Mouse (Mus musculus) lung, postnatal 10 days (tissue): Measurements from ENCODE around the gene Cdh8.
A peak's percentile ranks its signal among the peaks of the same experiment; 100 is the strongest.

Source experiments
- DNase-seq: peaks from one replicate; pipeline ENCODE4 v3.0.0; 2021

Cdh8 gene

GRCm38 (mm10) chr8:99415966-99416781 is at the start of gene Cdh8:
Cdh8 (minus strand) TSS chr8:99416471.
- DNase-seq, result peak; percentile 1

DNA sequence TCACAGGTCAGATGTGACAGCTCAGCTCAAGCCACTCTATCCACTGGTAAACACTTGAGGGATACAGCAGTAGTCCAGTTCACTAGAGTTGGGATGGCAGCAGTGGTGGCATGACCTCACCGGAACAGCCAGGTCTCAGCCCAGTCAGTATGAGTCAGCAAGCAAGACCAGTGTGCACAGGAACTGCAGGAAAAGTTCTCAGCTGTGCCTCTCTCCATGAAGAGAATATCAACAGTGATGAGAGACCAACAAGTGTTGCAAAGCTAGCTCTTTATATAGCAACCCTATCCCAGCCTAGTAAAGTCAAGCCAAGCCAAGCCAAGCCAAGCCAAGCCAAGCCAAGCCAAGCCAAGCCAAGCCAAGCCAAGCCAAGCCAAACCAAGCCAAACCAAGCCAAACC is 30.2 kb upstream of the Cdh8 start:
- no peak for DNase-seq

DNA sequence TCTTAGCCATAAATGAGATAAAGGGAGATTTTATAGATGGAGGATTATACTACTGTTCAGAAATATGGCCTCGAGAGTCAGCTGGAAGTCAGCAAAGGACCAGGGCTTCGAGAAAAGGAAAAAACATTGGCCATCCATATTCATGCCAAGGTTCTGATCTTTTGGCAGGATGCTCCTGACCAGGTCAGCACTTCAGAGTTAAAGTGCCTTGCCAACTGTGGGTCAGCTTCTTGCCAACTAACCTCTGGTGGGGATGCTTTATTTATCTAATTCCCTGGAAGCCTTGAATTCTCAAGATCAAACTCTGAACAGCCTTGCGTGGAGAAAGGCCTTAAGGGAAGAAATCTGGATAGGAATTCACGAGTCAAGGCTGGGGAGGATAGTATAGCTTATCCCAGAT is 9.6 kb upstream of the Cdh8 start:
- DNase-seq, result no peak

DNA sequence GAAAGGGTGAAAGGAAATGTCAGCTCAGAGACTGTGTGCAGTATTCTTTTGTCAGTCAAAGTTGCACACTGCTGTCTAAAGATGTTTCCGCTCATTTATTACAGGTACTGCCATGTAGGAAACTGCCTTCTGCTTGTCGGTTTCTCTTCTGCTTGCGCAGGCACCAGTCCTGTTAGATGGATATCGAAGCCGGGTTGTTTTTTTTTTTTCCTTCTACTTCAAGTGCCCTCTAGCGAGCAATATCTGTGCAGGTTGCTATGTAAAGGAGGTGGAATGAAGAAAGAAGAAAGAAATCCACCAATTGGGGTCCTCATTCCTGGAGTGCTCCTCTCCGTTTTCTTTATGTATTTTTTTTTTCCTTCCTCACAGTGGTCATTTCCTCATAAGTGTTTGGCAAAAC is 5.2 kb upstream of the Cdh8 start:
- no peak for DNase-seq

DNA sequence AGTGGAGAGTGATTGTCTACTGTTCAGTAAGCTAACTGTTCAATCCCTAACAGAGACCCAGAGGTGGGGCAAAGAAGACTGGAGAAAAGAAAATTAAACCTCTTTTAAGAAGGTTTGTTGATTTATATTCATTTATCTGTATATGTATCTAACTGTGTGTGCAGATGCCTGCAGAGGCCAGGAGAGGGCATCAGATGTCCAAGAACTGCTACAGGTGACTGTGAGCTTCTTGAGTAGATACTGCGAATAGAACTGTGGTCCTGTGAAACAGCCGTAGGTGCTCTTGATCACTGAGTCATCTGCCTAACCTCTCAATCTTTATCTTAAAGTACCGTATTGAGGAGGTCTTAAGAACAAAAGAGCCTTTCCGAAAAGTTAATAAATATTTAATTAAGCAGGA is 3.5 kb upstream of the Cdh8 start:
- DNase-seq, result no peak

DNA sequence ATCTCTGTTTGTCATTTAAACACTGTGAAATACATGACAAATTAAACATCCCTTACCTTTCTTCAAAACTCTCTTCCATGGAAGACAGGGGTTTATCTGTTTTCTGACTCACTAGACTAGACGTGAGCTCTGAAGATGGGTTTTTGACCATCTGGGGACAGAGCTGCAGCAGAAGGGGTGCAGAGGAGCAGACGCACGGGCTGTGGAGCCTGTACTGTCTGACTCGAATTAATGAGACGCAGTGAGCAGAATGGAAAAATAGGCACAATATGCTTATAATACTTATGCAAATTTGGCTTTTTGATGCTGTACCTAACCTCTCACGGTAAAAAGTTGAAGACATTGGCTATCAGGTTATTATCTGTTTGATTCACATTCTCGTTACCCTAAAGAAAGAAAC is 1.2 kb upstream of the Cdh8 start:
- DNase-seq, result no peak

- peak; percentile 2 for DNase-seq
These were observed 950 bp downstream of the Cdh8 start for GRCm38 (mm10) chr8:99415076-99415965.

DNA sequence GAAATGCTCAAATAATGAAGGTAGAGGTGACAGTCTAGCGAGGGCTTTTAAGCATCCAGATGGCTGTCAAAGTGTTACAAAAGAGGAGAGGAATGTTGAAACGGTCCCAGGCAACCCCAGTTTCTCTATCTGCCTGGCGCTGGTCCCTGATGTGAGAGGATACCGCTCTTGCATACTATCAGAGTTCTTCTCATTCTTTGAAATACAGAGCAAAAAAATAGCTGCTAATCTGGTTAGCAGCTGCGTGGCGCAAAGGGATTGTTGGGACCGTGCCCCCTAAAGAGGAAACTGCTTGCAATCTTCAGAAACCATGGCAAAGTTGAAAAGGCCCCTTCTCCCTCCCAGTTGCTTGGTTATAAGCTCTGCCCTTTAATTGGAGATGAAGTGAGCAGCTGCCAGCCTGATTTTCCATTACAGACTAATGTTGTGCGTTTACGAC is 1.8 kb downstream of the Cdh8 start:
- no peak for DNase-seq

GRCm38 (mm10) chr8:99413877-99414482 is 2.3 kb downstream of the Cdh8 start:
- no peak for DNase-seq

GRCm38 (mm10) chr8:99393908-99394307 is 22.4 kb downstream of the Cdh8 start:
- no peak for DNase-seq

DNA sequence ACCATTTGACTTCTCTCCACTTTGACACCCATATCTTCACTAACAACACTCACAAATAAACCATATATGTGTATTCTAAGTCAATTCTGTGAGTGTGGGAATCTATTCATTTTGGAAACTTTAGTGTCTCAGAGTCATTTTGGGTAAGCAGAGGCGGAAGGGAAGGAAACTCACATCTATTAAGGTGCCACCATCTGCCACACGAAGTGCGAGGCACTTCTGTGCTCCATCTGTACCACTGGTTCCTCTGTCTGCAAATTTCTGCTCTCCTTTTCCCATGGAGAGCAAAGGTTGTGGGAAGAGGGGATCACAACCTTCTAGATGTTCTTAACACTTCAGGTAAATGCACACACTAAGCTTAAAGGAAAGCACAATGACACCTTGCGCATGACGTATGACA is 46.2 kb downstream of the Cdh8 start:
- no peak for DNase-seq

DNA sequence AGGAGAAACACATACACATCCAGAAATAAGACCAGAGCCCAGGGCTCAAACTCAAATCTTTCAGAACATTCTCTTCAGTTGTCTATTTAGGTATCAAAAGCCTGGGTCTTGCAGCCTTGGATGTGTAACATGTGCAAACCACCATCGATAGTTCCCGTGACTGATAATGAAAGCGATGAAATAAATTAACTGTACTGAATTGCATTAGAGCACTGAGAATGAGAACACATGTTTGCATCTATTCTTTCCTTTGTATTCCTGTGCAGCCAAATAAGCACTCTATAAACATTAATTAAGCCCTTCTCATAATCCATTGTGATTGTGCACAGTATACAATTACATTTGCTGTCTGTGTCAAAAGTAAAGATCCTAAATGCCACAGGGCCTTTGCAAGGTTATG is 47.1 kb downstream of the Cdh8 start:
- no peak for DNase-seq

- DNase-seq, result no peak
These were observed 47.8 kb downstream of the Cdh8 start for GRCm38 (mm10) chr8:99368449-99368848.

GRCm38 (mm10) chr8:99353923-99354322 is 62.3 kb downstream of the Cdh8 start:
- DNase-seq, result no peak

- no peak for DNase-seq
These were observed 63.0 kb downstream of the Cdh8 start for GRCm38 (mm10) chr8:99353221-99353620.

GRCm38 (mm10) chr8:99349456-99349855 is 66.8 kb downstream of the Cdh8 start:
- DNase-seq, result no peak

GRCm38 (mm10) chr8:99348618-99349017 is 67.7 kb downstream of the Cdh8 start:
- no peak for DNase-seq

DNA sequence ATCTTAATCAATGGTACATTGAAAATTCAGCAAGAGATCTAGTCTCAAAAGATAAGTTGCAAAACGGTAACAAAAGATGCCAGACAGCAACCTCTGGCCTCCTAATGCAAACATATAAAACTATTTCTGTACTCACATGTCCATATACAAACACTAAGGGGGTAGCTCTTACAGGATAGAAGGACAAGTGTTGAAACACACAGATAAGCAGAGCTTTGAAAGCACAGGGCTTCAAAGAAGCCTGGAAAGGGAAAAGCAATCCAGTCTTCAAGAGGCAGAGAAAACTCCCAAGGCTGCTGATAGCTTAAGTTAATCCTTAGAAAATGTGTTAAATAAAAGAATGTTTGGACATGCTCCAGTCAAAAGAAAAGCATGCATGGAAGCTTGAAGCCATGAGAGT is 77.0 kb downstream of the Cdh8 start:
- no peak for DNase-seq

DNA sequence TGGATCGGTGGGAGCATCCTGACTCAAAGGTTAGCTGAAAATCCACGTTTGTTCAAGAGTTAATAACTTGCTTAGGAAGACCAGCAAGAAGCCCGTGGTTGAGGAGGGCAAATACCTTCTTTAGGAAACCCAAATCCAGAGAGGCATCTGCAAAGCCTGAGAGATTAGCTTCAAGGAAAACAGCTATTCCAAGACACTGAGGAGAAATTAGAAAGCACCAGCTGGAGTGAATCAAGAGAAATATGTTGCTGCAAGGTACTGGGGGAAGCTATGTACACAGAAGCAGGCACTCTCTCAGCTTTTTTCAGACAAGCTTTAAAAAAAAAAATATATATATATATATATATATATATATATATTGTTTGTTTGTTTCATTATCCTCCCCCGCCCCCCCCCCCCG is 88.7 kb downstream of the Cdh8 start:
- no peak for DNase-seq

- no peak for DNase-seq
These were observed 101.7 kb downstream of the Cdh8 start for GRCm38 (mm10) chr8:99314561-99314960.

DNA sequence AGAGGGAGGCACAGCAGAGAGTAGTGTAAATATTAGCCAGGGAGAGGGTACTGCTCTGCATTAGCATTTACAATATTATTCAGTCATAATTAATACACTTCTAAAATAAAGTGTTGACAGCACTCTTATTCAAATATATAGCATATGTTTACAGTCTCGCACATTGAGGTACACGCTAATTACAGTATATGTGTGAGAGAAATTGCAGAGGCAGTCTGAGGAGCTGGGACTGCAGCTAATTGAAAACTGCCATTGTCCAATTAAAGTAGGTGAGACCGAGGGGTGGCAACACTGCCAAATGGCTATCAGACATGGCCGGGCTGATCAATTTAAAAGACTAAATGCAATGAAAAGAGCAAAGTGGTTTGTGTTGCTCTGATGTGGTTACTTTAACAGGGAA is 112.1 kb downstream of the Cdh8 start:
- DNase-seq, result no peak

DNA sequence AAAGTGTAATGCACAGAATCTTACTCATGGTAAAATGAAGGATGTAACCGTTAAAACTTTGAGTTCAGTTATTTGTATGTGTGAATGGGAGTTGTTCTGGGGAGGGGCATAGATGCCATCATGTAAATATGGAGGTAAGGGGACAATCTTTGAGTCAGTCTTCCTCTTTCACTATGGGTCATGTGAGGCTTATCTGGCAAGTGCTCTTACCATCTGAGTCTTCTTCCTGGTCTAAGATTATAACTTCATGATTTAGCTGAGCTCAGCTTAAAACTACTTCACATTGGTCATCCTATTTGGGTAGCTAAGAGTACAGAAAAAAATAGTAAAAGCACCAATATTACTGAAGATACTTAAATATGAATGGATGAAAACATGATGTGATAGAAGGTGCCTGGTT is 126.1 kb downstream of the Cdh8 start:
- DNase-seq, result no peak

- no peak for DNase-seq
These were observed 131.2 kb downstream of the Cdh8 start for GRCm38 (mm10) chr8:99285103-99285502.

- no peak for DNase-seq
These were observed 135.9 kb downstream of the Cdh8 start for GRCm38 (mm10) chr8:99280375-99280774.
